Mouse (Mus musculus) heart, embryonic 16.5 days (tissue): ENCODE data around the gene 4930415O20Rik. TPM values are rescaled to one million over a fixed set of nuclear protein-coding genes. Genes with fewer than 3 reads are reported as not detected.

Experiments
- ATAC-seq: fragments of 200-750 bp; cut with Nextera tagmentation; replicated peaks from 2 replicates; pipeline ENCODE4 v1.8.0; 2017; ENCODE audit warnings: moderate number of reproducible peaks; ENCODE audit not compliant: insufficient read depth, low FRiP score; ENCODE audit errors: extremely low read depth
- H3K27ac ChIP-seq: fragments of 300-500 bp; sonication (generic); 2 replicates; pipeline ENCODE4 v1.5.1; 2014; ENCODE audit warnings: mild to moderate bottlenecking, low read length, control low read depth, moderate library complexity
- H3K27me3 ChIP-seq: fragments of 300-500 bp; sonication (generic); 2 replicates; pipeline ENCODE4 v1.6.1; 2014; ENCODE audit warnings: low read length, mixed read lengths; ENCODE audit not compliant: control insufficient read depth, insufficient read depth
- H3K36me3 ChIP-seq: fragments of 300-500 bp; sonication (generic); 2 replicates; pipeline ENCODE4 v1.6.1; 2014; ENCODE audit not compliant: control insufficient read depth, insufficient read depth
- H3K4me1 ChIP-seq: fragments of 300-500 bp; sonication (generic); 2 replicates; pipeline ENCODE4 v1.6.1; 2014; ENCODE audit warnings: low read length, mixed read lengths; ENCODE audit not compliant: control insufficient read depth, insufficient read depth
- H3K4me2 ChIP-seq: fragments of 300-500 bp; sonication (generic); 2 replicates; pipeline ENCODE4 v1.6.1; 2014; ENCODE audit warnings: low read depth, mild to moderate bottlenecking, control low read depth, low read length
- H3K4me3 ChIP-seq: fragments of 300-500 bp; sonication (generic); 2 replicates; pipeline ENCODE4 v1.5.1; 2014; ENCODE audit warnings: mild to moderate bottlenecking, control low read depth, low read length
- H3K9ac ChIP-seq: fragments of 300-500 bp; sonication (generic); 2 replicates; pipeline ENCODE4 v1.6.1; 2014; ENCODE audit warnings: low read length, control low read depth
- H3K9me3 ChIP-seq: fragments of 300-500 bp; sonication (generic); replicated peaks from 2 replicates; pipeline ENCODE4 v1.6.1; 2016; ENCODE audit warnings: low read length; ENCODE audit not compliant: control insufficient read depth
- WGBS: fragments of 180-500 bp; shearing (Covaris S2); extraction: QIAGEN DNeasy Blood & Tissue Kit; methylation state at CpG from one replicate; pipeline ENCODE4 v1.1.7; 2014; 5-methylcytosine and 5-hydroxymethylcytosine counted together
- polyA plus RNA-seq: library from polyadenylated mRNA; unstranded; fragments of >200 nt; fragmentation: Nextera tagmentation; extraction: Ambion mirVana; gene quantifications from 2 replicates; pipeline ENCODE4 v1.2.1, GENCODE M21; 2015

4930415O20Rik gene
- polyA plus RNA-seq, 1 experiment from 2014 or later, result 0.64 TPM

DNA sequence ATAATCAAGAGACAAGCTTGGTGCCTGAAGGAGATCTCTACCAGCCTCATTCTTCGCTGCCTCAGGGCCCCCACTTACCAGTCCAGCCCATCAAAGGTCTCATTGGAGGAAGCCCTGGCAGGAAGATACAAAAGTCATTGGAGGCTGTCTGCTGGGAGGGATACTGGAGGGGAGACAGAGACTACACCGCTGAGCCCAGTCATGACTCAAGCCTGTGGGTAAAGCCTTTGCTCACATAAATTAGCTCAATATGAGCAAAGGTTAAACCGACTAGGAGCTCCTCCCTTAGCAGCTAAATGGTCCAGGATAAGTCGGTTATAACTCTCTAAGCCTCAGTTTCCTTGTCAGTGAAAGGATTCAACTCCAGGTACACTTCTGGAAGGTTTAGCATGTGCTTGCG, 24.2 kb downstream of the 4930415O20Rik start:
- H3K9me3 ChIP-seq, result no peaks in the 10 kb centered on the region
- H3K27me3 ChIP-seq, result no peaks in the 10 kb centered on the region
- WGBS, result 83% methylated on average over 5 of the region's 5 CpGs
- H3K4me3 ChIP-seq, result no peak overlapping the region
- peaks cover 1% of the 10 kb centered on the region; the same call in 1 of the 2 replicates for H3K4me1 ChIP-seq
- H3K4me2 ChIP-seq, result no peak overlapping the region
- no peak overlapping the region for H3K27ac ChIP-seq
- H3K9ac ChIP-seq, result no peak overlapping the region
- no peak for ATAC-seq
- peaks cover 89% of the 10 kb centered on the region for H3K36me3 ChIP-seq

DNA sequence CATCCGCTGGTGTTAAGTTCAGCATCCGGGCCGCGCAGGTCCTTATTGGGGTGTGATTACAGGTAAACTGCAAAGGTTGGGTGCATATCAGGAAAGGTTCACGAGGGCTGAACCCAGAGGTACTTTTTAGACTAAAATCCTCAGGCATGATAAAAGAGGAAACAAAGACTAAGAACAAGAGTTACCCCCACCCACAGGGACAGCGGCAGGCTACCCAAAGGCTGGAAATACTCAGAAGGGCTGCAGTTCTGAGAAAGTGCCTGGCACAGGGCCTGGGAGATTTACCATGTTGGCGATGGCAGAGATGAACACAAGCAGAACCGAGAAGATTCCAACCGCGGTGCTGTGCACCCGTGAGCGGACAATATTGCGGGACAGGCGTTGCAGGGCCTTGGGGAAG, 25.8 kb downstream of the 4930415O20Rik start:
- H3K36me3 ChIP-seq, result peaks cover 85% of the 10 kb centered on the region
- peaks cover 14% of the 10 kb centered on the region for H3K4me1 ChIP-seq
- no peak overlapping the region for H3K4me2 ChIP-seq
- no peaks in the 10 kb centered on the region for H3K9me3 ChIP-seq
- H3K27me3 ChIP-seq, result no peaks in the 10 kb centered on the region
- 90% methylated on average over 14 of the region's 14 CpGs for WGBS
- no peak overlapping the region for H3K27ac ChIP-seq
- no peak overlapping the region for H3K4me3 ChIP-seq
- H3K9ac ChIP-seq, result no peak overlapping the region
- no peak for ATAC-seq

DNA sequence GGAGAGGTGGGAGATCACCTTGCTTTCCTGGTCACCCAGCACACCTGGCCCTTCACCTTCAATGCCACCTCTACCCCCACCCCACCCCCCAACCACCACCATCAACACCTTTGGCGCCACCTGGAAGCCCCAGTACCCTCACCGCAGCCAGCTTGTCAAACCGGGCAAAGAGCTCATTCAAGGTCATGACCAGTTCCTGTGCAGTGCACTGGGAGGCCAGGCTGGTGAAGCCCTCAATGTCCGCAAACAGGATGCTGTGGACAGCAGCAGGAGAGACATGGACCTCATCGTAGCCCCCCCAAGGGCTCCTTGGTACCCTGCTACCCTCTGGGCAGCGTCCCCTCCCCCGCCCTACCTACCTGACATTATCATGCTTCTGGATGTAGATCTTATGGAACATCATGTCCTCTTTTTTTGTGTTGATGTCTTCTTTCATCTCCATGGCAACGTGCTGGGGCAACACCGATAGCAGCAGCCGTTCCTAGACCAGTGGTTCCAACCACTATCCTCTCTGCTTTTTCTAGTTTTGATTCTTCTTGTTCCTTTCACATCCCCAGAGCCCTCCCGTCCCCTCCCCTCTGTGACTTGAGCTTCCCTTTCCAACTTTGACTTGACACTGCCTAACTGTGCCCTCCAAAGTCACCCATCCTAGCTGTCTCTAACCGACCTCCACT, 29.4 kb downstream of the 4930415O20Rik start:
- H3K36me3 ChIP-seq, result peaks cover 63% of the 10 kb centered on the region
- H3K4me2 ChIP-seq, result no peak overlapping the region
- no peak for ATAC-seq
- H3K27ac ChIP-seq, result no peak overlapping the region
- H3K4me3 ChIP-seq, result no peak overlapping the region
- no peak overlapping the region for H3K9ac ChIP-seq
- H3K4me1 ChIP-seq, result peaks cover 42% of the 10 kb centered on the region
- H3K27me3 ChIP-seq, result no peaks in the 10 kb centered on the region
- no peaks in the 10 kb centered on the region for H3K9me3 ChIP-seq
- 66% methylated on average over 12 of the region's 12 CpGs for WGBS

DNA sequence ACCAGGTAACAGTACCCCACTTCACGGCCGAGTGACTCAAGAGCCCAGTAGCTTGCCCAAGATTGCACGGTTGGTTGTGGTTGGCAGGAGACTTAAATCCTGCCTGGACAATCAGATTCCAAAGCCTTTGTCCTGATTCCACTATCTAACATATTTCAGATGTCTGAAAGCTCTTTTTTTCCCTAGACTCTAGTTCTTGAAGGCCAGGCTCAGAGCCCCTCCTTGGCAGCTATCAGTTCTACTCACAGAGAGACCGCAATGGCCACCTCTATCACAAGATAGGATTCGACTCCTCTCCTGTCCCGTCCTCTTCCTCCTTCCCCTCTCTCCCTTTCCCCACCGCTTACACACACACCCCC, 31.0 kb downstream of the 4930415O20Rik start:
- peaks cover 46% of the 10 kb centered on the region for H3K36me3 ChIP-seq
- peaks cover 53% of the 10 kb centered on the region for H3K4me1 ChIP-seq
- H3K9me3 ChIP-seq, result no peaks in the 10 kb centered on the region
- peak overlapping the region; percentile 53 for H3K4me3 ChIP-seq
- peak overlapping the region; percentile 72 for H3K9ac ChIP-seq
- H3K4me2 ChIP-seq, result peak overlapping the region; percentile 88
- ATAC-seq, result no peak
- no peaks in the 10 kb centered on the region for H3K27me3 ChIP-seq
- 21% methylated on average over 7 of the region's 7 CpGs for WGBS
- peak overlapping the region; percentile 99 for H3K27ac ChIP-seq

DNA sequence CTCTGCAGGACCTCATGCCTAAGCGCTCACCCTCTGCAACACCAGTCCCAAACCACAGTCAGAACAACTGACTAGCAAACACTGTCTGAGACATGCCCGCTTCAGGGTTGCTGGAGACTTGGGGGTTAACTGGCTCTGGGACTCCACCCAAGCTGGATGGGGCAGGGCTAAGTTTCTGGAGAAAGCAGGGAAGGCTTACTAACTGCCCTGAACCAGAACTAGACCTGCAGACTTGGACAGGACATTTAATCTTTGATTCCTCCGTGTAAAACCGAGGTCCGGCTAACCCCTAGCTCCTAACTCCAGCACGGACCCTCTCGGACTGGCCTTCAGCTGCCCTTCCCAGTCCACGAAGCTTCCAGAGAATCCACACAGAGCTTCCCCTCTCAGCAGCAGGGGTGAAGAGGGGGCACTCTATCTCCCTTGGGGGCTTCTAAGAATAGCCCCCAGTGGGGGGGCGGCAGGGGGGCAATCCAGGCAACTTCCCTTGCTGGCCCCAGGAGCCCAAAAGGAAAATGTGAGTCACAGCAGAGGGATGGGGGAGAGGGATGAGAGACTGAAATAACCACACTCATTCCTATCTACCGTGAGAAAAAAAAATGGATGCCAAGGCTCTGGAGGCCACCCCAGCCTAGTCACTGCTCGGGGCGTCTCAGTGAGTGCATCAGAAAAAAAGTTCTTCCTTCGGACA, 31.5 kb downstream of the 4930415O20Rik start:
- H3K27ac ChIP-seq, result peak overlapping the region; percentile 99
- 15% methylated on average over 13 of the region's 13 CpGs for WGBS
- H3K9me3 ChIP-seq, result no peaks in the 10 kb centered on the region
- peaks cover 41% of the 10 kb centered on the region for H3K36me3 ChIP-seq
- H3K9ac ChIP-seq, result peak overlapping the region; percentile 72
- peak overlapping the region; percentile 88 for H3K4me2 ChIP-seq
- ATAC-seq, result peak; percentile 39
- H3K4me3 ChIP-seq, result peak overlapping the region; percentile 53
- H3K27me3 ChIP-seq, result no peaks in the 10 kb centered on the region
- H3K4me1 ChIP-seq, result peaks cover 58% of the 10 kb centered on the region

DNA sequence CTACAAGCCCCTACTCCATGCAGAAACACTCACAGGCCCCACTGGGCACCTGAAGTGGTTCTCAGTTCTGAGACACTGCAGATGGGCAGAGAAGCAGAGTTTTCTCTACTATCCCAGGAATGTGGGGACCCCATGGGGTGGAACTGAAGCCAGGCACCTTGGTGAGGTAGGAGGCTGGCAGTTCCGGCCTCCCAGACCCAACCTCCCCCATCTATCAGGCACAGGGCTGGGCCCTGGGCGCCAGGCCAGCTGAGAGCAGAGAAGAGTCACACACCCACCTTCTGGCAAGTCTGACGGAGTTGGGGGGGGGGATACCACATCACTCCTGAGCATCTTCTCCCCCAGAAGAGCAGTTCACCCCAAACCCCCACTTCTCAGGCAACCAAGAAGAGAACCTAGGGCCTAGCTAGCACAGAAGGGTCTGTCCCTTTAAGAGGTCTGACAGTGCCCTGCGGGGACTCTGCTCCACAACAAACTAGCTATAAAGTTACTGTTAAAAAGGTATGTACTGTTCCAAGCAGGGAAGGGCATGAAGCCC, 32.2 kb downstream of the 4930415O20Rik start:
- Histone ChIP-seq H3K27me3 (no peaks in the 10 kb centered on the region), H3K27ac (peak overlapping the region; percentile 99), H3K4me1 (peaks cover 59% of the 10 kb centered on the region), H3K9me3 (no peaks in the 10 kb centered on the region), H3K36me3 (peaks cover 35% of the 10 kb centered on the region), H3K4me2 (peak overlapping the region; percentile 88), H3K4me3 (peak overlapping the region; percentile 53), H3K9ac (peak overlapping the region; percentile 72)
- 25% methylated on average over 4 of the region's 4 CpGs for WGBS
- no peak for ATAC-seq

DNA sequence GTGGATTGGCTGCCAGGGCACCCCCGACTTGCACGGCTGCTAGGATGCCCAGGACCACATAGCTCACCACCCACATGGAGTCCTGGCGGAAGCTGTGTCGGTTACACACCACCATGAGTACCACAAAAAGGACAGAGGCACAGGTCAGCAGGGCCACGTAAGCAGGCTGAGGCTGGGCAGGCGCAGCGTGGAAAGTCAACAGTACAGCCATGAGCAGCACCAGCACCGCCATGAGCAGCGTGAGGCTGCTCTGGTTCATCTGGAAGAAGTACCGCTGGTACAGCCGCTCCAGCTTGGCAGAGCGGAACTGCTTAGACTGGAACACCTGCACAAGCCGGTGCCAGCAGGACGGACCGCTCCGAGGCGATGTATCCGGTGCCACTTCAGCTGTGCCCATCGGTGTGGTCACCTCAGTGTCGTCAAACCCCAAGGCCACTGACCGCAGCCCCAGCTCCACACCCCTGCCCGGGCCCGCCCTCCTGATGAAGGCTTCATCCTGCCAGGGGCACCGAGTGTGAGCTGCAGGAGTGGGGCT, 33.3 kb downstream of the 4930415O20Rik start:
- Histone ChIP-seq H3K9me3 (no peaks in the 10 kb centered on the region), H3K4me1 (peaks cover 59% of the 10 kb centered on the region), H3K4me2 (peak overlapping the region; percentile 88), H3K27me3 (no peaks in the 10 kb centered on the region), H3K27ac (peak overlapping the region; percentile 99), H3K36me3 (peaks cover 26% of the 10 kb centered on the region), H3K4me3 (peak overlapping the region; percentile 53), H3K9ac (peak overlapping the region; percentile 72)
- 81% methylated on average over 24 of the region's 24 CpGs for WGBS
- no peak for ATAC-seq

DNA sequence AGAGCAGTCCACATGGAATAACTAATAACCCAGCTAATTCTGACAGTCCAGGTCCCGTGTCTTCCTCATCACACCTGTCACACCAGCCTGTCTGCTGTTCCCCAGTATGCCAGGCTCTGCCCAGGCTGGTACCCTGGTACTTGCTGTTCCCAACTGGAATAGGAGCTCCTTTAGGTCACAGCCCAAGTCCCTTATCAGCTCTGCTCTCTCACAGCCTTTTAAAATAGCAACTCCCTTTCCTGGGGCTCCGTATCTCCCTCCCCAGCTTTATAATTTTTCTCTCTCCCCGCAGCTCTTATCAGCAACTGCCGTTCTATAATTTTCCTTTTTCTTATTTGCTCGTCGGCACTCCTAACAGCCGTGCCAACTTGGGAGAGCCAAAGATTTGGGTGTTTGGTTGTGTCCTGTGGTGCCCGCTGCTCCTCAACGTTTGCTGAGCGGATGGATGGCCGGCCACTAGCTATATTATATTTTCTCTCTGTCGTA, 35.3 kb downstream of the 4930415O20Rik start:
- Histone ChIP-seq H3K27me3 (no peaks in the 10 kb centered on the region), H3K9ac (peak overlapping the region; percentile 74), H3K27ac (peak overlapping the region; percentile 99), H3K36me3 (peaks cover 16% of the 10 kb centered on the region), H3K4me2 (peak overlapping the region; percentile 88), H3K4me3 (peak overlapping the region; percentile 94), H3K4me1 (peaks cover 52% of the 10 kb centered on the region), H3K9me3 (no peaks in the 10 kb centered on the region)
- peak; percentile 10; the same call in 1 of the 2 replicates for ATAC-seq
- 22% methylated on average over 12 of the region's 12 CpGs for WGBS

DNA sequence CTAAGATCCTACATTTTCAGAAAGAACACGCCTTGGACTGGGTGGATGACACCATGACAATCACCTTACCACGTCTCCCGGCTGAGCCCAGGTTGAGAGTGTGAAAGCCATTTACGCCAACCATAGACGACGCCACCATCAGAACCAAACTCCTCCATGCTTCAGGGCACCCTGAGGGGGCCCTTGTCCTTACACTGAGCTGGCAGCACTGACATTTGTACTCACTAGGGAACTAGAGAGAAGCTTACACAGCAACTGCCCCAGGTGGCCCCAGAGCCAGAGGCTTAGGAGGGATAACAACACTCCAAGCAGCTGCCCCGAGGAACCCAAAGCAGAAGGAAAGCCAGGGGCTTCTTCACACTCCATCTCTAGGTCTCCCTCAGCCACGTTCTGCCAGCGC, 35.9 kb downstream of the 4930415O20Rik start:
- H3K27me3 ChIP-seq, result no peaks in the 10 kb centered on the region
- 26% methylated on average over 9 of the region's 9 CpGs for WGBS
- no peaks in the 10 kb centered on the region for H3K9me3 ChIP-seq
- H3K4me3 ChIP-seq, result peak overlapping the region; percentile 94
- H3K36me3 ChIP-seq, result peaks cover 13% of the 10 kb centered on the region
- no peak for ATAC-seq
- peak overlapping the region; percentile 74 for H3K9ac ChIP-seq
- peak overlapping the region; percentile 99 for H3K27ac ChIP-seq
- peaks cover 49% of the 10 kb centered on the region for H3K4me1 ChIP-seq
- H3K4me2 ChIP-seq, result peak overlapping the region; percentile 88
